Mouse (Mus musculus): Measurements from ENCODE around the gene Dcaf1. TPM values are rescaled to one million over a fixed set of nuclear protein-coding genes. Genes with fewer than 3 reads are reported as not detected.

The Dcaf1 gene
- polyA plus RNA-seq, 1 experiment from 2014 or later: 4.3 TPM

GRCm38 (mm10) chr9:106914878-106915277, 93.2 kb downstream of the Dcaf1 start:
- H3K9me3 ChIP-seq (ENCODE audit: control insufficient read depth, low read length): no peaks in the 10 kb centered on the region
- DNase-seq (ENCODE audit: low spot score): no peak
- H3K4me3 ChIP-seq (ENCODE audit: low read depth, low read length): no peak overlapping the region
- H3K9ac ChIP-seq (ENCODE audit: low read length): no peak overlapping the region
- H3K36me3 ChIP-seq (ENCODE audit: control insufficient read depth, insufficient read depth, low read length): no peaks in the 10 kb centered on the region
- no peak overlapping the region for H3K27ac ChIP-seq (replicated peaks)
- no peaks in the 10 kb centered on the region for H3K4me1 ChIP-seq (replicated peaks; ENCODE audit: control insufficient read depth, insufficient read depth)
- 73% methylated on average over 6 of the region's 6 CpGs for WGBS
- ATAC-seq (ENCODE audit: low FRiP score, low TSS enrichment): no peak
- TF ChIP-seq EP300 (optimal IDR thresholded peaks at IDR 0.05) (no peak), CTCF (IDR thresholded peaks at IDR 0.05; ENCODE audit: low read depth) (no peak)
- H3K27me3 ChIP-seq (ENCODE audit: control insufficient read depth, insufficient read depth, low read length): no peaks in the 10 kb centered on the region
- no peak overlapping the region for H3K4me2 ChIP-seq (replicated peaks; ENCODE audit: low read depth)

Other genes with a start within 250 kb of the Dcaf1 start
- not detected in 2 replicates for gene Iqcf6, start 195.3 kb upstream of the Dcaf1 start, polyA plus RNA-seq (2015; fragmentation: Nextera tagmentation; extraction: Ambion mirVana)
- gene Grm2, start 165.8 kb upstream of the Dcaf1 start, polyA plus RNA-seq (2015; fragmentation: Nextera tagmentation; extraction: Ambion mirVana): 0.11 TPM in 1 of 2 replicates, not detected in the other
- gene Tex264, start 135.9 kb upstream of the Dcaf1 start, polyA plus RNA-seq (2015; fragmentation: Nextera tagmentation; extraction: Ambion mirVana): 79.7 and 87.8 TPM in 2 replicates
- gene Rad54l2, start 32.7 kb upstream of the Dcaf1 start, polyA plus RNA-seq (2015; fragmentation: Nextera tagmentation; extraction: Ambion mirVana): 1.6 and 1.9 TPM in 2 replicates
- gene Rbm15b, start 65.6 kb downstream of the Dcaf1 start, polyA plus RNA-seq (2015; fragmentation: Nextera tagmentation; extraction: Ambion mirVana): 3.8 and 4.7 TPM in 2 replicates
- 370 and 385 TPM in 2 replicates for gene Manf, start 70.1 kb downstream of the Dcaf1 start, polyA plus RNA-seq (2015; fragmentation: Nextera tagmentation; extraction: Ambion mirVana)